Mouse (Mus musculus): ENCODE measurements around the gene Rai1. TPM values are rescaled to one million over a fixed set of nuclear protein-coding genes. Genes with fewer than 3 reads are reported as not detected.

The Rai1 gene
- total RNA-seq, 1 experiment = 15.5 TPM

DNA sequence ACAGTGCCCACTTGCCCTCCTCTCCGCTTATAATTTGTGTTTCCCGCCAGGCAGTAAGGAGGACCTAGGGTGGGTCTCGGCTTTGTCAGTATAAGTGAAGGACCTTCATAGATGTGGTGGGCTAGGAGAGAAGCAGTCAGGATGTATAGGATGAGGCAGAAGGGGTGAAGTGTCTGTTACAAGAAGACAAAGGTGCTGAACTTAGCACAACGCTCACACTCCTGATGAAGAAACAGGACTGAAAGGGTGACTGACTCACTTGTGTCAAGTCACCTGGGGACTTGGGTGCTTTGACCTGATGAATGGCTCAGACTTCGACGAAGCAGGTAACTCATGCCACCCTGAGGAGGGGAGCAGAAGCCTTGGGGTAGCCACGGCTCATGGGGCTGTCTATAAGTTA, 1.2 kb upstream of the Rai1 start:
- DNase-seq (ENCODE audit: low read depth, low spot score) = no peak
- no peak overlapping the region for H3K9ac ChIP-seq (ENCODE audit: insufficient read depth, low read depth, low read length, poor library complexity, severe bottlenecking)
- TF ChIP-seq ZNF384 (IDR thresholded peaks at IDR 0.05; ENCODE audit: low read depth, low read length) (no peak), CHD2 (IDR thresholded peaks at IDR 0.05; ENCODE audit: low read depth, low read length) (no peak), HCFC1 (IDR thresholded peaks at IDR 0.05; ENCODE audit: borderline replicate concordance, insufficient read depth, low read length) (no peak), MAFK (IDR thresholded peaks at IDR 0.05; ENCODE audit: insufficient read depth, low read depth, low read length) (no peak), ZC3H11A (IDR thresholded peaks at IDR 0.05; ENCODE audit: borderline replicate concordance, low read depth, low read length) (no peak)
- H3K4me1 ChIP-seq (ENCODE audit: control insufficient read depth in 2 of 2, insufficient read depth in 2 of 2, low read length in 2 of 2, poor library complexity in 1 of 2) = peaks cover 7 to 24% of the 10 kb centered on the region in 2 experiments; a peak in 3 of 4 replicates
- H3K9me3 ChIP-seq (ENCODE audit: control insufficient read depth, insufficient read depth, low read depth, low read length) = no peaks in the 10 kb centered on the region
- no peak overlapping the region for H3K4me3 ChIP-seq (ENCODE audit: insufficient read depth in 1 of 2, low read depth in 1 of 2, low read length in 2 of 2, poor library complexity in 1 of 2, severe bottlenecking in 1 of 2)
- in situ Hi-C loops (cut with MboI; ENCODE audit: low sequenced_read_pairs in 2 of 2, unreplicated experiment in 2 of 2) = no loop called here
- no peaks in the 10 kb centered on the region for H3K36me3 ChIP-seq (ENCODE audit: control insufficient read depth, insufficient read depth, low read length, poor library complexity, severe bottlenecking)
- no peak overlapping the region for H3K27ac ChIP-seq (ENCODE audit: insufficient read depth, low read depth, low read length, poor library complexity, severe bottlenecking)

DNA sequence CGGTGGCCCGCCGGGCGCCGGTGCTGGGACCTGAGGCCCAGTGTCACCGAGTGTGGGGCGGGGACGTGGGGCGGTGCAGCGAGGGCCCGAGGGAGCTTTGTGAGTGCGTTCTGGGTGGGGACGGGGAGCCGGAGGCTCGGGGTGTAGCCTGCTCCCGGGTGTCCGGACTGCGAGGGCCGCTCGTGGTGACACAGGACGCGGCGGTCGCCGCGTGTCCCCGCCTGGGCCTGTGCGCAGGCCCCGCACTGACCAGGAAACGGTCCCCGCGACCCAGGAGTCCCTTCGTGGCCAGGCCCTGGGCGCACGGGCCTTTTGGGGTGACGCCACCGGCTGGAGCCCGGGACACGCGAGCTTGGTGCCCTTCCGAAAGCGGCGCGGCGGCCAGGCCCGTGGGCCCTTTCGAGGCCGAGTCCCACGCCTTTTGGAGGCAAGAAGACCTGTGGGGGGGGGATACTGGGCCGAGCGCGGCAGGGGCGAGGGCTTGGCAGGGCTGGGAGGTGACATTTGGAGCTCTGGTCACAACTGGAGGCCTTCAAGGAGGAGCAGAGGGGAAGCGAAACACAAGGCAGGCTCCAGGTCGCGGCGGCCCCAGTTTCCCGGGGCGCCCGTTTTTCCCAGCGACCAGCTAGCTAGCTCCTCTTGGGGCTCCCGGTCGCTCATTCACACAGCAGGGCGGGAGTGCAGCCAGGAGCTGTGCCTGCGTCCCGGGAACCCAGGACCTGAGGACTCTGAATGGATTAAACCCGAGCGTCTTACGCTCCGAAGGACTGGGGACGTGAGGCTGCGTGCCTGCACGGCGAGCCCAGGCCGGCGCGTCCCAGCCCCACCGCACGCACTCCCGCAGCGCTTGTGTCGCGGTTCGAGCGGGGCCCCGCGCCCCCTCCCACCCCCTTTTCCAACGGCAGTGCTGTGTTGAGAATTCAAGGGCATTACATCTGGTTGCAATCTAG, 1.1 kb downstream of the Rai1 start:
- no peak overlapping the region for H3K27ac ChIP-seq (ENCODE audit: insufficient read depth, low read depth, low read length, poor library complexity, severe bottlenecking)
- H3K4me3 ChIP-seq (ENCODE audit: insufficient read depth in 1 of 2, low read depth in 1 of 2, low read length in 2 of 2, poor library complexity in 1 of 2, severe bottlenecking in 1 of 2) = peak overlapping the region; percentile 82 to 93
- no peak for DNase-seq (ENCODE audit: low read depth, low spot score)
- peak overlapping the region; percentile 86 for H3K9ac ChIP-seq (ENCODE audit: insufficient read depth, low read depth, low read length, poor library complexity, severe bottlenecking)
- no peaks in the 10 kb centered on the region for H3K9me3 ChIP-seq (ENCODE audit: control insufficient read depth, insufficient read depth, low read depth, low read length)
- H3K36me3 ChIP-seq (ENCODE audit: control insufficient read depth, insufficient read depth, low read length, poor library complexity, severe bottlenecking) = no peaks in the 10 kb centered on the region
- peaks cover 7 to 15% of the 10 kb centered on the region in 2 experiments; a peak in 2 of 4 replicates for H3K4me1 ChIP-seq (ENCODE audit: control insufficient read depth in 2 of 2, insufficient read depth in 2 of 2, low read length in 2 of 2, poor library complexity in 1 of 2)
- TF ChIP-seq CHD2 (IDR thresholded peaks at IDR 0.05; ENCODE audit: low read depth, low read length) = no peak
- no peak for TF ChIP-seq MAFK (IDR thresholded peaks at IDR 0.05; ENCODE audit: insufficient read depth, low read depth, low read length)
- TF ChIP-seq HCFC1 (IDR thresholded peaks at IDR 0.05; ENCODE audit: borderline replicate concordance, insufficient read depth, low read length) = no peak
- TF ChIP-seq ZNF384 (IDR thresholded peaks at IDR 0.05; ENCODE audit: low read depth, low read length) = no peak
- no peak for TF ChIP-seq ZC3H11A (IDR thresholded peaks at IDR 0.05; ENCODE audit: borderline replicate concordance, low read depth, low read length)
- in situ Hi-C loops (cut with MboI; ENCODE audit: low sequenced_read_pairs in 2 of 2, unreplicated experiment in 2 of 2) = no loop called here

DNA sequence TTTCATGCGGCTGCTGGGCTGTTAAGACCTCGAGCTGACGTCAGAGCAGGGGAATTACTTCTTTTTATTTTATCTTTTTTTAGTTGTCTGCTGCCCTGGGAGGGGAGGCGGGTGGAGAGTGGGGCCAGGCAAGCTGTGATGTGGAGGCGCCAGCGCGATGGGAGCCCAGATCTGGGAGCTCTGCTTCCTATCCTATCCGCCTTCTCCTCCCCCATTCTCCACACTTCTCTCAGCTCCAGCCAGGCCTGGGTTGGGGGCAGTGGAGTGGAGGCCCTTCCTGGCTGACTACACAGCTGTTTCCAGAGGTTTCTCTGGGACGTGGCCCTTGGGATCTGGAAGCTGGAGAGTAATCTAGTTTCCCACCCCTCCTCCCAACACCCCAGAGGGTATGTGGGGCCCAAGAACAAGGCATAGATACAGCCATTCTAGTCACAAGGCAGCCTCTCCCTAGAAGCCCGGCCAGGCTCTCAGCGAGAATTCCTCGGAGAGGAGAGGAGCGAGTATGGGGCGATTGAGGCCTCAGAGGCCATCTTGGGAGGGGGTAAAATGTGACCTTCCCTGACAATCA, 1.8 kb downstream of the Rai1 start:
- no peak for DNase-seq (ENCODE audit: low read depth, low spot score)
- Histone ChIP-seq H3K36me3 (ENCODE audit: control insufficient read depth, insufficient read depth, low read length, poor library complexity, severe bottlenecking) (no peaks in the 10 kb centered on the region), H3K9me3 (ENCODE audit: control insufficient read depth, insufficient read depth, low read depth, low read length) (no peaks in the 10 kb centered on the region), H3K4me1 (ENCODE audit: control insufficient read depth in 2 of 2, insufficient read depth in 2 of 2, low read length in 2 of 2, poor library complexity in 1 of 2) (peaks cover 4 to 14% of the 10 kb centered on the region in 2 experiments; a peak in 2 of 4 replicates), H3K9ac (ENCODE audit: insufficient read depth, low read depth, low read length, poor library complexity, severe bottlenecking) (peak overlapping the region; percentile 86; the same call in 1 of the 2 replicates), H3K27ac (ENCODE audit: insufficient read depth, low read depth, low read length, poor library complexity, severe bottlenecking) (no peak overlapping the region; the same call in 1 of the 2 replicates), H3K4me3 (ENCODE audit: insufficient read depth in 1 of 2, low read depth in 1 of 2, low read length in 2 of 2, poor library complexity in 1 of 2, severe bottlenecking in 1 of 2) (peak overlapping the region; percentile 82 to 93)
- in situ Hi-C loops (cut with MboI; ENCODE audit: low sequenced_read_pairs in 2 of 2, unreplicated experiment in 2 of 2) = no loop called here
- no peak for TF ChIP-seq MAFK (IDR thresholded peaks at IDR 0.05; ENCODE audit: insufficient read depth, low read depth, low read length)
- no peak for TF ChIP-seq CHD2 (IDR thresholded peaks at IDR 0.05; ENCODE audit: low read depth, low read length)
- no peak for TF ChIP-seq ZNF384 (IDR thresholded peaks at IDR 0.05; ENCODE audit: low read depth, low read length)
- TF ChIP-seq ZC3H11A (IDR thresholded peaks at IDR 0.05; ENCODE audit: borderline replicate concordance, low read depth, low read length) = no peak
- TF ChIP-seq HCFC1 (IDR thresholded peaks at IDR 0.05; ENCODE audit: borderline replicate concordance, insufficient read depth, low read length) = no peak

DNA sequence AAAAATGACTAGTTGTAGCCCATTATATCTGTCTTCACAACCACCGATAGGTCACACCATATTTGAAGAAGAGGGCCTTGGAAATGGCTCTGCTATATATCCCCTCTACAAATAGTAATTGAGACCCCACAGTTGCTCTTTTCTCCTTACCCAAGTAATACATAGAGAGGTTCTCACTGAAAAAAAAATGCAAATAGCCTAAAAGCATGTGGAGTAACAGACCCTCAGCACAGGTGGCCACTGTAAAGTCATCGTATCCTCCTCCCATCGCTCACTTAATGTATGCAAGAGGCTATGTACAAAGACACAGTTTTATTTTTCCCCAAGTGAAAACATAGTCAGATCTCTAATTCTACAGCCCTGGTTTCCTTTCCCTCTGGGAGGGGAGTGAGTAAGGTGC, 2.6 kb downstream of the Rai1 start:
- H3K9ac ChIP-seq (ENCODE audit: insufficient read depth, low read depth, low read length, poor library complexity, severe bottlenecking) = no peak overlapping the region
- H3K36me3 ChIP-seq (ENCODE audit: control insufficient read depth, insufficient read depth, low read length, poor library complexity, severe bottlenecking) = no peaks in the 10 kb centered on the region
- no peak for TF ChIP-seq HCFC1 (IDR thresholded peaks at IDR 0.05; ENCODE audit: borderline replicate concordance, insufficient read depth, low read length)
- TF ChIP-seq ZNF384 (IDR thresholded peaks at IDR 0.05; ENCODE audit: low read depth, low read length) = no peak
- no peak for TF ChIP-seq ZC3H11A (IDR thresholded peaks at IDR 0.05; ENCODE audit: borderline replicate concordance, low read depth, low read length)
- TF ChIP-seq CHD2 (IDR thresholded peaks at IDR 0.05; ENCODE audit: low read depth, low read length) = no peak
- no peak for TF ChIP-seq MAFK (IDR thresholded peaks at IDR 0.05; ENCODE audit: insufficient read depth, low read depth, low read length)
- no peak overlapping the region for H3K27ac ChIP-seq (ENCODE audit: insufficient read depth, low read depth, low read length, poor library complexity, severe bottlenecking)
- no peaks in the 10 kb centered on the region for H3K9me3 ChIP-seq (ENCODE audit: control insufficient read depth, insufficient read depth, low read depth, low read length)
- no peak overlapping the region for H3K4me3 ChIP-seq (ENCODE audit: insufficient read depth in 1 of 2, low read depth in 1 of 2, low read length in 2 of 2, poor library complexity in 1 of 2, severe bottlenecking in 1 of 2)
- peaks cover 4 to 16% of the 10 kb centered on the region in 2 experiments; a peak in 2 of 4 replicates for H3K4me1 ChIP-seq (ENCODE audit: control insufficient read depth in 2 of 2, insufficient read depth in 2 of 2, low read length in 2 of 2, poor library complexity in 1 of 2)
- DNase-seq (ENCODE audit: low read depth, low spot score) = no peak
- in situ Hi-C loops (cut with MboI; ENCODE audit: low sequenced_read_pairs in 2 of 2, unreplicated experiment in 2 of 2) = no loop called here

Data from ES-E14 (cell line).